Mouse (Mus musculus) stomach, embryonic 15.5 days (tissue): ENCODE data around the gene Mcoln1. TPM values are rescaled to one million over a fixed set of nuclear protein-coding genes. Genes with fewer than 3 reads are reported as not detected.
A peak's percentile ranks its signal among the peaks of the same experiment; 100 is the strongest.

ENCODE experiments used
- ATAC-seq: fragments of 200-750 bp; cut with Nextera tagmentation; 2 replicates; pipeline ENCODE4 v1.8.0; 2017; ENCODE audit warnings: low read depth, moderate number of reproducible peaks, moderate TSS enrichment; ENCODE audit not compliant: insufficient read depth, low FRiP score
- H3K27ac ChIP-seq: fragments of 300-500 bp; sonication (generic); 2 replicates; pipeline ENCODE4 v1.5.1; 2015; ENCODE audit warnings: mild to moderate bottlenecking, inconsistent platforms
- H3K27me3 ChIP-seq: fragments of 300-500 bp; sonication (generic); replicated peaks from 2 replicates; pipeline ENCODE4 v1.6.1; 2015; ENCODE audit warnings: inconsistent platforms
- H3K36me3 ChIP-seq: fragments of 300-500 bp; sonication (generic); 2 replicates; pipeline ENCODE4 v1.6.1; 2015; ENCODE audit warnings: inconsistent platforms
- H3K4me1 ChIP-seq: fragments of 300-500 bp; sonication (generic); 2 replicates; pipeline ENCODE4 v1.6.1; 2015; ENCODE audit warnings: inconsistent platforms
- H3K4me2 ChIP-seq: fragments of 300-500 bp; sonication (generic); 2 replicates; pipeline ENCODE4 v1.6.1; 2015; ENCODE audit warnings: mild to moderate bottlenecking, inconsistent platforms
- H3K4me3 ChIP-seq: fragments of 300-500 bp; sonication (generic); replicated peaks from 2 replicates; pipeline ENCODE4 v1.5.1; 2015; ENCODE audit warnings: inconsistent platforms
- H3K9ac ChIP-seq: fragments of 300-500 bp; sonication (generic); 2 replicates; pipeline ENCODE4 v1.6.1; 2015; ENCODE audit warnings: inconsistent platforms
- H3K9me3 ChIP-seq: fragments of 300-500 bp; sonication (generic); 2 replicates; pipeline ENCODE4 v1.6.1; 2016; ENCODE audit warnings: inconsistent platforms
- WGBS: fragments of 180-500 bp; shearing (Covaris S2); methylation state at CpG from one replicate; pipeline ENCODE4 v1.1.7; 2015; 5-methylcytosine and 5-hydroxymethylcytosine counted together
- polyA plus RNA-seq: library from polyadenylated mRNA; unstranded; fragments of >200 nt; fragmentation: Nextera tagmentation; extraction: Ambion mirVana; gene quantifications from 2 replicates; pipeline ENCODE4 v1.2.1, GENCODE M21; 2015

Gene Mcoln1
- polyA plus RNA-seq: 47.7 and 48.5 TPM in 2 replicates

- Histone ChIP-seq H3K9ac (peak within 1 kb of the TSS; percentile 80), H3K4me2 (peak within 1 kb of the TSS; percentile 79), H3K27ac (peak within 1 kb of the TSS; percentile 80), H3K27me3 (no peaks in the 10 kb centered on the region), H3K4me3 (peak within 1 kb of the TSS; percentile 90), H3K9me3 (no peaks in the 10 kb centered on the region), H3K4me1 (peaks cover 15% of the 10 kb centered on the region), H3K36me3 (peaks cover 13% of the 10 kb centered on the region)
- peak; percentile 89 for ATAC-seq
- under 1% methylated on average over 60 of the region's 70 CpGs for WGBS
These were observed at the start of gene Mcoln1 for GRCm38 (mm10) chr8:3500235-3501090. Gene Mcoln1 (plus strand): TSS chr8:3500457.

DNA sequence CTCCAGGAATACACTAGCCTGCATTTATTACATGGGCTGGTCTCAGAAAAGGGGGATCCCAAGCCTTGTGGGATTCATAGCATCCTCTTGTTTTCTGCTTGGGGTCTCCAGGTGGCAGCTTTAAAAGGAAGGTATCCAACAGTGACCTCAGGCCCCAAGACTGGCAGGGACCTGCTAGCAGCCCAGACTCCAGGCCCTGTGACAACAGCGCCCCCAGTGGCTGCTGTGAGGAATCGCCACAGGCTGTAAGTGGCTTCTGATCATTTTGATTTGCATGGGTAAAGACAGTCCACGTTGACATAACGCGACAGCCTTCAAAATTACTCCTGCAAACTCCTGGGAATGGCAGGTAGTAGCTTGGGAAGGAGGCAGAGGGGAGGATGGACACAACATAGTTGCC lies 49.6 kb upstream of the Mcoln1 start:
- no peak overlapping the region for H3K4me2 ChIP-seq
- H3K9ac ChIP-seq: no peak overlapping the region
- 31% methylated on average over 5 of the region's 5 CpGs for WGBS
- H3K4me1 ChIP-seq: no peaks in the 10 kb centered on the region
- H3K27me3 ChIP-seq: no peaks in the 10 kb centered on the region
- no peak overlapping the region for H3K27ac ChIP-seq
- H3K4me3 ChIP-seq: no peak overlapping the region
- H3K9me3 ChIP-seq: no peaks in the 10 kb centered on the region
- ATAC-seq: no peak
- H3K36me3 ChIP-seq: peaks cover 52% of the 10 kb centered on the region

GRCm38 (mm10) chr8:3451992-3452391 lies 48.3 kb upstream of the Mcoln1 start:
- no peak overlapping the region for H3K27ac ChIP-seq
- no peak for ATAC-seq
- H3K4me2 ChIP-seq: no peak overlapping the region
- WGBS: 96% methylated on average over 25 of the region's 25 CpGs
- no peaks in the 10 kb centered on the region for H3K27me3 ChIP-seq
- no peaks in the 10 kb centered on the region for H3K9me3 ChIP-seq
- H3K4me3 ChIP-seq: no peak overlapping the region
- H3K36me3 ChIP-seq: peaks cover 54% of the 10 kb centered on the region
- H3K9ac ChIP-seq: no peak overlapping the region
- no peaks in the 10 kb centered on the region for H3K4me1 ChIP-seq

GRCm38 (mm10) chr8:3463248-3463647 lies 37.0 kb upstream of the Mcoln1 start:
- WGBS: 78% methylated on average over 2 of the region's 2 CpGs
- Histone ChIP-seq H3K9ac (no peak overlapping the region), H3K4me2 (no peak overlapping the region), H3K36me3 (no peaks in the 10 kb centered on the region), H3K27ac (no peak overlapping the region), H3K9me3 (no peaks in the 10 kb centered on the region), H3K4me3 (no peak overlapping the region), H3K4me1 (no peaks in the 10 kb centered on the region), H3K27me3 (no peaks in the 10 kb centered on the region)
- no peak for ATAC-seq

GRCm38 (mm10) chr8:3464309-3464708 lies 35.9 kb upstream of the Mcoln1 start:
- Histone ChIP-seq H3K27ac (no peak overlapping the region), H3K27me3 (no peaks in the 10 kb centered on the region), H3K4me1 (no peaks in the 10 kb centered on the region), H3K9ac (no peak overlapping the region), H3K9me3 (no peaks in the 10 kb centered on the region), H3K4me2 (no peak overlapping the region), H3K4me3 (no peak overlapping the region), H3K36me3 (no peaks in the 10 kb centered on the region)
- no peak for ATAC-seq
- WGBS: 45% methylated on average over 5 of the region's 5 CpGs

DNA sequence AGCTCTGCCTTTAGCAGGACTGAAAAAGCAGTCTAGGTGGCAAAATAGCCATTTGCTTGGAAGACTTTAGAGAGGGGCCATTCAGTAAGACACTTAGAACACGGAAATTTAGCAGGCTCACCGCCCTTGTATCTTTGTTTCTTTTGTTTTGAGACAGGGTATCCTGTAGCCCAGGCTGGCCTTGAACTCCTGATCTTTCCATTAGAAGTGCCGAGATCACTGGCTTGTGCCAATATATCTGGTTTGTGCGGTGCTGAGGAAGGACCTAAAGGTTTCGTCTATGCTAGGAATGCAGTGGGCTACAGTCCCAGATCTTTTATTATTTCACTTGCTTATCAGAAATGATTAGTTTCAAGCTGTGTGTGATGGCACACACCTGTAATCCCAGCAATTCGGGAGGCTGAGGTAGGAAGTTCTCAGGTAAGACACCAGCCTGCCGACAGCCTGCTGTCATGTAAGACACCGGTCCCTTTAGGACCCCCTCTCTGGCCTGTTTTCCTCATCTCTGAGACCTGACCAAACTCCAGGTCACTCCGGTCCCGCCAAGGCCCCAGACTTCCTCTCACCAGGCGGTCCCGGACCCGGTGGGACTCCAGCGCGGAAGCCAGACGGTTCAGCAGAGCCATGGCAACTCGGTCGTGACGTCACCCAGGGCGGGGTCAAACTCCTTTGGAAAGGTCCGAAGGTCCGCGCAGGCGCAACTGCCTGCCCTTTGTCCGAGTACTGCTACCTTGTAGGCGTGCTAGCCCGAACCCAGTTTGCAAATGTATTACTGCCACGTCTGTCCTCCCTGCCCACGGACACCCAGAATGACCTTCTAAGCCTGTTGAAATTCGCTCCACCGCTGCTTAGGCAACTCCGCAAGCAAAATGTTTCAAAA lies 33.0 kb upstream of the Mcoln1 start, which contains the start of gene Pex11g:
Gene Pex11g, minus strand, starts transcription at position 675 of the 880 bp plus-strand sequence.
- Histone ChIP-seq H3K4me3 (peak within 1 kb of the TSS; percentile 52), H3K27ac (peak within 1 kb of the TSS; percentile 67), H3K27me3 (no peaks in the 10 kb centered on the region), H3K4me2 (peak within 1 kb of the TSS; percentile 67), H3K36me3 (no peaks in the 10 kb centered on the region), H3K4me1 (no peaks in the 10 kb centered on the region), H3K9ac (peak within 1 kb of the TSS; percentile 45; the same call in 1 of the 2 replicates), H3K9me3 (no peaks in the 10 kb centered on the region)
- peak; percentile 94 for ATAC-seq
- WGBS: 6% methylated on average over 32 of the region's 32 CpGs

GRCm38 (mm10) chr8:3467886-3468545 lies 32.2 kb upstream of the Mcoln1 start:
- 51% methylated on average over 9 of the region's 9 CpGs for WGBS
- Histone ChIP-seq H3K4me1 (no peaks in the 10 kb centered on the region), H3K9me3 (no peaks in the 10 kb centered on the region), H3K36me3 (no peaks in the 10 kb centered on the region), H3K4me2 (peak overlapping the region; percentile 67), H3K27ac (peak overlapping the region; percentile 67; the same call in 1 of the 2 replicates), H3K9ac (peak overlapping the region; percentile 45; the same call in 1 of the 2 replicates), H3K27me3 (no peaks in the 10 kb centered on the region), H3K4me3 (peak overlapping the region; percentile 52)
- ATAC-seq: no peak

DNA sequence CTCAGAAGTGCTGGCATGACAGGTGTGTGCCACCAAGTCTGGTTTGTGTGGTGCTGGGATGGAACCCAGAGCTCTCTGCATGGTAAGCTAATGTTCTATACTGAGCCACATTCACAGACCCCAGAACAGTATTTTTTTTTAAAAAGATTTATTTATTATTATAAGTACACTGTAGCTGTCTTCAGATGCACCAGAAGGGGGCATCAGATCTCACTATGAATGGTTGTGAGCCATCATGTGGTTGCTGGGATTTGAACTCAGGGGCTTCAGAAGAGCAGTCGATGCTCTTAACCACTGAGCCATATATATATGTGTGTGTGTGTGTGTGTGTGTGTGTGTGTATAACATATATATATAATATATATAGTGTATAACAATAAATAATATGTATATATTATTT lies 31.4 kb upstream of the Mcoln1 start:
- Histone ChIP-seq H3K36me3 (no peaks in the 10 kb centered on the region), H3K27me3 (no peaks in the 10 kb centered on the region), H3K4me3 (no peak overlapping the region), H3K9me3 (no peaks in the 10 kb centered on the region), H3K27ac (no peak overlapping the region), H3K4me1 (no peaks in the 10 kb centered on the region), H3K9ac (no peak overlapping the region), H3K4me2 (no peak overlapping the region)
- no peak for ATAC-seq
- 80% methylated on average over 1 of the region's 1 CpGs for WGBS

- ATAC-seq: no peak
- Histone ChIP-seq H3K9ac (no peak within 1 kb of the TSS), H3K4me1 (no peaks in the 10 kb centered on the region), H3K9me3 (no peaks in the 10 kb centered on the region), H3K27me3 (no peaks in the 10 kb centered on the region), H3K4me3 (no peak within 1 kb of the TSS), H3K27ac (no peak within 1 kb of the TSS), H3K36me3 (no peaks in the 10 kb centered on the region), H3K4me2 (no peak within 1 kb of the TSS)
These were observed 29.7 kb upstream of the Mcoln1 start, which contains the start of gene Tex45 for GRCm38 (mm10) chr8:3470562-3470961. Gene Tex45 (plus strand): TSS chr8:3470862.

DNA sequence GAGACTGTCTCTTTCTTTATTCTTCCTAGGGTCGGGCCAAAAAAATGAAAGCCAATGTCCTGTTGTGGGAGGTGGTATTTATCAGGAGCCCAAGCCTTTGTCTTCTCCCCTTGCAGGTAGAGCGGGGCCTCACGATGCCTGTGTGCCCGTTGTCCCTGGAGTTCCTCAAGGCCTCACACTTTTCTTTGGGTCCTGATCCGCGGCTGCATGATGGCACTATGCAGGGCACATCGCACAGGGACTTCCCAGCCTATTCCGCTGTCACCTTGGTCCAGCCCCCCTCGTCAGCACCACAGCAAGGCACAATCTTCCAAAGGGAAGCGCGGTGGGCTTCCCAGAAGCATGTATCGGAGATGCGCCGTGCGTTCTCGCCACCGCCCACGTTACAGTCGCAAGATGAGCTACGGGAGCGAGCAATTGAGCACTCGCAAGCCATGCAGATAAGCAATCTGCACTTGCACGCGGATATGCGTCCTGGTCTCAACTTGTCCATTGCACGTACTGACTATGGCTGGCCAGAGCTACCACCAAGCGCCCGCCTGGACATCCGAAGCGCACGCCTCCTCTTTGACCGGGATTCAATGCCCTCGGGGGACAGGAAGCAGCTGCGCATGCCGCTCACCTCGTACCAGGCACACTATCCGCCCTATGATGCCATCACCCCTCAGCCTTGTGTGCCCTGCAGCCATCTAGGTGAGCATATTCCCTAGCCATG lies 24.4 kb upstream of the Mcoln1 start:
- Histone ChIP-seq H3K27ac (no peak overlapping the region), H3K9me3 (no peaks in the 10 kb centered on the region), H3K27me3 (peaks cover 6% of the 10 kb centered on the region; the same call in 1 of the 2 replicates), H3K4me2 (peak overlapping the region; percentile 55), H3K36me3 (no peaks in the 10 kb centered on the region), H3K4me1 (no peaks in the 10 kb centered on the region), H3K9ac (no peak overlapping the region), H3K4me3 (peak overlapping the region; percentile 23)
- WGBS: 27% methylated on average over 37 of the region's 37 CpGs
- ATAC-seq: no peak

DNA sequence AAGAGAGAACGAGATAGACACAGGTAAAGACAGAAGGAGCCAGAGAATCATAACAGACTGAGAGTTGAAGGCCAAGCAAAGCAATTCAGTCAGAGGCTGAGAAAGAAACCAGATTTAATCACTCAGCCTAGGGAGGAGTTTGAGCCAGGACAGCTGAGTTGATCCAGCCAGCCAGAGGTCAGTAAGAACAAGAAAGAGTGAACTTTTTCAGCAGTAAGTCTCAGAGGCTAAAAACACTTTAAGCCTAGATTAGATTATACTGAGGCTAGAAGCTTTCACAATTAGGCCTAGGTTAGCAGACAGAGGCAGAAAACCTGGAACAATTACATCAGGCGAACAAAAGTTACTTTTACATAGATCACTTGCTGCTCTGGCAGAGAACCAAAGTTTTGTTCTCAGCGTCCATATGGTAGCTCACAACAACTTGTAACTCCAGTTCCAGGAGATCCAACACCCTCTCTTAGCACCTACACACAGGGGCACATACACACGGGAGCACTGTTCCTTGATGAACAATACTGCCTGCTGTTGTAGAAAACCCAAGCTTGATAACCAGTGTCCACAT lies 20.0 kb upstream of the Mcoln1 start:
- Histone ChIP-seq H3K4me2 (no peak overlapping the region), H3K27ac (0 out of 2 replicates have a peak overlapping the region, but pooled peaks have one; percentile 11), H3K4me3 (no peak overlapping the region), H3K36me3 (no peaks in the 10 kb centered on the region), H3K4me1 (no peaks in the 10 kb centered on the region), H3K9me3 (no peaks in the 10 kb centered on the region), H3K9ac (no peak overlapping the region), H3K27me3 (peaks cover 6% of the 10 kb centered on the region; the same call in 1 of the 2 replicates)
- WGBS: 43% methylated on average over 4 of the region's 4 CpGs
- ATAC-seq: no peak
